Mouse (Mus musculus): ENCODE results near the gene Alox5. TPM values are rescaled to one million over a fixed set of nuclear protein-coding genes. Genes with fewer than 3 reads are reported as not detected.

Alox5 gene
- polyA plus RNA-seq, 1 experiment from 2014 or later, result 0.46 TPM

GRCm38 (mm10) chr6:116485081-116485480, 24.1 kb upstream of the Alox5 start:
- H3K36me3 ChIP-seq (ENCODE audit: insufficient read depth, low read length), result no peaks in the 10 kb centered on the region
- ATAC-seq (replicated peaks; ENCODE audit: low FRiP score, low read depth) (no peak), DNase-seq (ENCODE audit: low spot score) (no peak)
- no peaks in the 10 kb centered on the region for H3K27me3 ChIP-seq (ENCODE audit: insufficient read depth, low read length)
- H3K27ac ChIP-seq, result no peak overlapping the region
- TF ChIP-seq CTCF (IDR thresholded peaks at IDR 0.05; ENCODE audit: low read depth), result no peak
- no peak overlapping the region for H3K4me3 ChIP-seq (replicated peaks; ENCODE audit: low read depth, low read length)
- H3K9me3 ChIP-seq (replicated peaks; ENCODE audit: low read length), result no peaks in the 10 kb centered on the region
- WGBS, result 75% methylated on average over 1 of the region's 1 CpGs
- H3K9ac ChIP-seq (ENCODE audit: low read depth, low read length), result no peak overlapping the region
- H3K4me2 ChIP-seq (ENCODE audit: low read length), result no peak overlapping the region
- no peaks in the 10 kb centered on the region for H3K4me1 ChIP-seq (replicated peaks; ENCODE audit: insufficient read depth, low read length)

GRCm38 (mm10) chr6:116468081-116468480, 7.1 kb upstream of the Alox5 start:
- WGBS, result 22% methylated on average over 3 of the region's 3 CpGs
- DNase-seq (ENCODE audit: low spot score), result peak; percentile 69
- Histone ChIP-seq H3K4me2 (ENCODE audit: low read length) (no peak overlapping the region), H3K9me3 (replicated peaks; ENCODE audit: low read length) (no peaks in the 10 kb centered on the region), H3K4me3 (replicated peaks; ENCODE audit: low read depth, low read length) (no peak overlapping the region), H3K27me3 (ENCODE audit: insufficient read depth, low read length) (no peaks in the 10 kb centered on the region), H3K4me1 (replicated peaks; ENCODE audit: insufficient read depth, low read length) (no peaks in the 10 kb centered on the region), H3K36me3 (ENCODE audit: insufficient read depth, low read length) (no peaks in the 10 kb centered on the region), H3K9ac (ENCODE audit: low read depth, low read length) (no peak overlapping the region), H3K27ac (no peak overlapping the region)
- TF ChIP-seq CTCF (IDR thresholded peaks at IDR 0.05; ENCODE audit: low read depth), result peak; percentile 71
- no peak for ATAC-seq (replicated peaks; ENCODE audit: low FRiP score, low read depth)

DNA sequence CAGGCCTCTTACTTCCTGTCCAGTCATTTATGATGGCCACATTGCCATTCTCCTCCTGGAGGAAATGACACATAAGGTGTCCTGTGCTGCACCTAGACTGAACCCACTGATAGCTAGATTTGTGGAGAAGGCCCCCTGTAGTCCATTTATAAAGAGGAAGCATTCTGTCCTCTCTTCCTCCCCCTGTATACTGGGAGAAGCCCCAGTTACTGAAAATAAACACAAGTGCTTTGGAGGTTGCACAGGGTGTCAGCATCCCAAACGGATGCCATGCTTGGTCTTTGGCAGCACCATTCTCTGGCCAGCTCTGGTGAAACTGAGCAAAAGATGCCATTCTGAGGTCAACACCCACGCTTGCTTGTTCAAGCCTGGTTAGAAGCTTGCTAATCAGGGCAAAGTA, 1.7 kb downstream of the Alox5 start:
- Histone ChIP-seq H3K27me3 (ENCODE audit: insufficient read depth, low read length) (peaks cover 11% of the 10 kb centered on the region; the same call in 1 of the 2 replicates), H3K27ac (no peak overlapping the region), H3K4me3 (replicated peaks; ENCODE audit: low read depth, low read length) (no peak overlapping the region), H3K36me3 (ENCODE audit: insufficient read depth, low read length) (no peaks in the 10 kb centered on the region), H3K4me1 (replicated peaks; ENCODE audit: insufficient read depth, low read length) (peaks cover 5% of the 10 kb centered on the region; the same call in 1 of the 2 replicates), H3K4me2 (ENCODE audit: low read length) (no peak overlapping the region), H3K9ac (ENCODE audit: low read depth, low read length) (no peak overlapping the region), H3K9me3 (replicated peaks; ENCODE audit: low read length) (no peaks in the 10 kb centered on the region)
- TF ChIP-seq CTCF (IDR thresholded peaks at IDR 0.05; ENCODE audit: low read depth), result no peak
- ATAC-seq (replicated peaks; ENCODE audit: low FRiP score, low read depth), result no peak
- 73% methylated on average over 2 of the region's 2 CpGs for WGBS
- DNase-seq (ENCODE audit: low spot score), result no peak

DNA sequence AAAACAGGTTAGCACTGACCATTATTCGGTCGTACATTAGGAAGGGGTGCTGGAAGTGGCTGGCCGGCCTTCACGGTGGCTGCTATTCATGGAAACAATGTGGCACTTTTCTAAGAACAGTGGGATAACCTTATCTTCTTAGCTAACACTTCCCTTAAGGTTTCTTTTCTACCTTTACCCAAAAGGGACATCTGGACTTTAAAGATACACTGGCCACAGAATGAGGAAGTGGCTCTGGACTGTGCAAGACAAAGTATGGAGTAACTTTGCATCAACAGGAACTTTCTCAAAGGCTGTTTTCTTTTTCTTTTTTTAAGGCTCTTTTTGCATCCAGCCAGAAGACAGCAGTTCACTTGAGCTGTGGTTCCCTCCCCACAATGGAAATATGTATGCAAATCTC, 2.2 kb downstream of the Alox5 start:
- DNase-seq (ENCODE audit: low spot score), result no peak
- no peak overlapping the region for H3K4me3 ChIP-seq (replicated peaks; ENCODE audit: low read depth, low read length)
- WGBS, result 81% methylated on average over 4 of the region's 4 CpGs
- no peaks in the 10 kb centered on the region for H3K9me3 ChIP-seq (replicated peaks; ENCODE audit: low read length)
- no peak overlapping the region for H3K27ac ChIP-seq
- no peak for TF ChIP-seq CTCF (IDR thresholded peaks at IDR 0.05; ENCODE audit: low read depth)
- no peak overlapping the region for H3K9ac ChIP-seq (ENCODE audit: low read depth, low read length)
- ATAC-seq (replicated peaks; ENCODE audit: low FRiP score, low read depth), result no peak
- peaks cover 5% of the 10 kb centered on the region; the same call in 1 of the 2 replicates for H3K4me1 ChIP-seq (replicated peaks; ENCODE audit: insufficient read depth, low read length)
- H3K4me2 ChIP-seq (ENCODE audit: low read length), result no peak overlapping the region
- no peaks in the 10 kb centered on the region for H3K36me3 ChIP-seq (ENCODE audit: insufficient read depth, low read length)
- peaks cover 11% of the 10 kb centered on the region; the same call in 1 of the 2 replicates for H3K27me3 ChIP-seq (ENCODE audit: insufficient read depth, low read length)

DNA sequence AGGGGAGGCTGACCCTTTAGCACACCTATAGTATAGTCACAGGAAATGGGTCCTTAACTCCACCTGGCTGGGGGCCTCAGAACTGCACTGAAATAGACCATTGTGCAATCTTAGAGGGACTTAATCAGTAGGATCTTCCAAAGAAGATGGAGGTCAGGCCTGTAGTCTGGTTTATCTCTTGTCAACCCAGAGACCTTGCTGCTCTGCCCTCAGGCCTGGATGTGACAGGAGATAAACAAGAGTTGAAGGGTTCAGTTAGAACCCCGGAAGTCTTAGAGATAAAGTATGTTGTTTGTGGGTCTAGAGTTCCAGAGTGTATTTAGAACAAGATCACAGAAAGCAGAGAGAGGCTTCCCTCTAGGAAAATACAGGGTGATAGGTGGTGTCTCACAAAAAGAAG, 4.5 kb downstream of the Alox5 start:
- DNase-seq (ENCODE audit: low spot score) (no peak), ATAC-seq (replicated peaks; ENCODE audit: low FRiP score, low read depth) (no peak)
- no peak overlapping the region for H3K27ac ChIP-seq
- peaks cover 5% of the 10 kb centered on the region; the same call in 1 of the 2 replicates for H3K4me1 ChIP-seq (replicated peaks; ENCODE audit: insufficient read depth, low read length)
- WGBS, result 85% methylated on average over 1 of the region's 1 CpGs
- peaks cover 11% of the 10 kb centered on the region; the same call in 1 of the 2 replicates for H3K27me3 ChIP-seq (ENCODE audit: insufficient read depth, low read length)
- H3K9ac ChIP-seq (ENCODE audit: low read depth, low read length), result no peak overlapping the region
- no peaks in the 10 kb centered on the region for H3K36me3 ChIP-seq (ENCODE audit: insufficient read depth, low read length)
- H3K9me3 ChIP-seq (replicated peaks; ENCODE audit: low read length), result no peaks in the 10 kb centered on the region
- H3K4me2 ChIP-seq (ENCODE audit: low read length), result no peak overlapping the region
- H3K4me3 ChIP-seq (replicated peaks; ENCODE audit: low read depth, low read length), result no peak overlapping the region
- TF ChIP-seq CTCF (IDR thresholded peaks at IDR 0.05; ENCODE audit: low read depth), result no peak

DNA sequence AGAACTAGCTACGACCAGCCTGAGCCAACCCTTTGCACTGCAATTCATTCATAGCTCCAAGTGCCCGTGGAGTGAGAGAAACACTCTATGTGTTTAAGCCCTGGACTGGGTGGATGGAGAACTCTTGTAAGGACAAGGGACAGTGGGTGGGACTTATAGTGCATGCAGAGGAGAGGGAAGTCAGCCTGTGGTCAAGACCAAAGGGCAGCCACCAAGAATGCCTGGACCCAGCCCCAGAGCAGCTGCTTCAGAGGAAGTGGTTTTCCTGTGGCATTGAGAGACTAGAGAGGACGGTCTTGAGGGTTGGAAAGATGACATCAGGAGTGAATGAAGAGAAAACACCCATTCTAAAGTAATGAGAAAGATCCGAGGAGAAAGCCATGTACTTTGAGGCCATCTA, 5.2 kb downstream of the Alox5 start:
- WGBS, result 78% methylated on average over 4 of the region's 4 CpGs
- ATAC-seq (replicated peaks; ENCODE audit: low FRiP score, low read depth) (no peak), DNase-seq (ENCODE audit: low spot score) (peak; percentile 12)
- Histone ChIP-seq H3K4me3 (replicated peaks; ENCODE audit: low read depth, low read length) (no peak overlapping the region), H3K4me2 (ENCODE audit: low read length) (no peak overlapping the region), H3K9me3 (replicated peaks; ENCODE audit: low read length) (no peaks in the 10 kb centered on the region), H3K4me1 (replicated peaks; ENCODE audit: insufficient read depth, low read length) (peaks cover 4% of the 10 kb centered on the region; the same call in 1 of the 2 replicates), H3K27ac (no peak overlapping the region), H3K9ac (ENCODE audit: low read depth, low read length) (no peak overlapping the region), H3K27me3 (ENCODE audit: insufficient read depth, low read length) (peaks cover 4% of the 10 kb centered on the region; the same call in 1 of the 2 replicates), H3K36me3 (ENCODE audit: insufficient read depth, low read length) (no peaks in the 10 kb centered on the region)
- no peak for TF ChIP-seq CTCF (IDR thresholded peaks at IDR 0.05; ENCODE audit: low read depth)

DNA sequence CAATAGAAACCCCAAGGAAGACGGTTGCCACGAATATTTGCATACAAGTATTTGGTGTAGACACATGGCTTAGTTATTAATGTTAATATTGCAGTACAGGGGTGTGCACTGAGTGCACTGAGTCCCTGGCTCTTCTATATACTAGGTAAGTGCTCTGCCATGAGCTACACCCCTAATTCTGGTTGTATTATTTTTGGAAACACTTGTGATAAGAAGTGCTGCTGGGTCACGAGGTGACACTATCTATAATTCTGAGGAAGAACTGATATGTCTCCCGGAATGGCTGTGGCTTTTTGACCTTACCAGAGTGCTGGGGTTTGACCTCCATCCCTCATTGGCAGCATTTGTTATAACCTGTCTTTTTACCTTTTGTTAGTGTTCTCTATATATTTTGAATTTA, 20.1 kb downstream of the Alox5 start:
- DNase-seq (ENCODE audit: low spot score) (no peak), ATAC-seq (replicated peaks; ENCODE audit: low FRiP score, low read depth) (no peak)
- Histone ChIP-seq H3K9me3 (replicated peaks; ENCODE audit: low read length) (no peaks in the 10 kb centered on the region), H3K36me3 (ENCODE audit: insufficient read depth, low read length) (no peaks in the 10 kb centered on the region), H3K27ac (no peak overlapping the region), H3K27me3 (ENCODE audit: insufficient read depth, low read length) (no peaks in the 10 kb centered on the region), H3K9ac (ENCODE audit: low read depth, low read length) (no peak overlapping the region), H3K4me2 (ENCODE audit: low read length) (no peak overlapping the region), H3K4me3 (replicated peaks; ENCODE audit: low read depth, low read length) (no peak overlapping the region), H3K4me1 (replicated peaks; ENCODE audit: insufficient read depth, low read length) (no peaks in the 10 kb centered on the region)
- 70% methylated on average over 4 of the region's 4 CpGs for WGBS
- TF ChIP-seq CTCF (IDR thresholded peaks at IDR 0.05; ENCODE audit: low read depth), result no peak
